Mouse (Mus musculus): ENCODE measurements at regions not wholly inside any gene's neighbourhood (a gene's known extent, or its start where the extent isn't known, plus 50 kb on each side); places are given as distances from the start of the nearest gene placed in this dataset.

DNA sequence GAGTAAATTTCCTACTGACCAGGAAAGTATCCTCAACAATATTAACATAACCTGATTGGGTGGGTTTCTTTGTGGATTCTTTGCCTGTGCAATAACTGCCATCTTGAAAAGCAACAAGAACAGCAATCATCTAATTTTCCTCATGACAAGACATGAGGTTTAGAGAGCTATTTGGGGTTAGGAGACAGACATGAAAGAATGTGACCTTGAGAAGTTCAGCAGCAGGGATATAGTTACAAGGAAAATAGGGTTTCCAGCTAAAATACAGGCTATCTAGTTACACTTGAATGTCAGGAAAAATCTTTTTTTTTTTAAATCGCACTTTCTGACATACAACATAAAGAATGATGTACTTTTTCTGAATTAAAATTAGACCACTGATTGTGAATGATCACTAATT lies 83.7 kb upstream of the Lama2 start:
- no peak for DNase-seq

DNA sequence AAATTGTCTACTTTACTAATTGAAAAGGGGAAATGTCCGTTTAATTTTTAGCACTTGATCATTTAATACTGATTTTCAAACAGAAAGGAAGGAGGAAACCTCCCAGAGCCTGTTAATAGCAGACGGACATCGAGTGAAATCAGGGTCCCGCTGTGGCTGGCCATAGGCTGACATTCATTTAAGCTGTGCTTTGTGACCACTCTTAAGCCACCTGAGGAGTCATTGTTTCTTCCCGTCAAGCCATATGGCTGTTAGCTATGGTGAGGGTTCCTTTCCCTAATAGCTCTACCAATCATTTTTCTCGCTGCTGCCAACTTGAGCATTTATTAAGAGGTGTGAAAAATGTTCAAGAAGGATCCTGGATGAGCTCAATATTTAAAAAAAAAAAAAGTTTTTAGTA lies 78.7 kb upstream of the Lama2 start:
- no peak for DNase-seq

DNA sequence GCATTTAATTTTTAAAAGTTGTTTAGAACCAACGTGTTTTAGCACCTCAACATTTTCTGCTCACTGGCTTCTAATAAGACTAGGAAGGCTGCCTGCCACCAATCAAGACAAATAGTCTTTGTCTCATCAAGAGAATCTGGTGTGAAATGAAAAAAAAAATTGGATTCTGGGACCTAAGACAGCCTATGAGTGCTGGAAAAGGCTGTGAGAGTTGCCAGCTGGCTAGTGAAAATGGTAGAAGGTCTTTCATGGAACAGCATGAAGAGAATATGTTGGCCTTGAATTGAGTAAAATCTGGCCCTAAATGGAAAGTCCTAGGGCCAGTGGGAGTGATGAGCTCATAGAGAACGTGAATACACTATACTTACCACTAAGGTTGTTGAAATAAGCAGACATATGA lies 61.8 kb upstream of the Lama2 start:
- no peak for DNase-seq

DNA sequence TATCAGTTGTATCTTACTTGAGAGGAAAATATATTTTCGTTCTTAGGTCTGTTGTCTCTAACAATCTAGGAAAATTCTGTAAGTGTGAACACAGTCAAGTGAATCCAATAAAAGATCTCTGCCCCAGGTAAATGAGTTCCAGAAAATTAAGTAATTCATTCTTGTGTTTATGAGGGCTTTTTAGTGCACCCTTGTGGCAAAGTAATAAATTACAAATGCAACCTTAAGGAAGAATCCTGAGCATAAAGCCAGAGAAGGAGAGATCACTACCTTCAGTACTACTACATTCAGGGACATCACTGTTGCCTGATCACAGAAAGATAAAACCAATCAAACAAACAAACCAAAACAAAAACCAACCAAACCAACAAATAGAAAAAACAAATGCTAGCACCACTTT lies 56.0 kb upstream of the Lama2 start:
- peak in 1 of 2 experiments; percentile 11 for DNase-seq

DNA sequence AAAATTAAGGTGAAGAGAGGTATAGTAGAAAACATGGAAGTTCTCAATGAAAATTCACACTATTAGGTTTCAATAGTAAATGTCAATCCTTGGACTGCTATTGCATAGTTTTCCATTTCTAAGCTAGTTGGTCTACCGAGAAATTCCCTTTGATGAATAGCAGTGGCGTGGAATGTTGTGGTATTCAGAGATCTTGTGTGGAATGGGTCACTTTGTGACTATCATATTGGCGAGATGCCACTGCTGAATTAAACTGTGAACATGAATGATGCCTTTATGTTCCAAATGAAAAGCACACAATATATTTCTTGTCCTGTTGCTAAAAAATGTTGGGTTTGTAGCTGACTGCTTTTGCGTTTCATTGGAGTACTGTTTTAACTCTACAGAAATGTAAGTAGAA lies 54.8 kb upstream of the Lama2 start:
- no peak for DNase-seq
